Mouse (Mus musculus): ENCODE results near the gene Cav1. TPM values are rescaled to one million over a fixed set of nuclear protein-coding genes. Genes with fewer than 3 reads are reported as not detected.

Cav1 gene
- total RNA-seq (2021), result 100 to 1,000 TPM; 462 to 484 TPM

DNA sequence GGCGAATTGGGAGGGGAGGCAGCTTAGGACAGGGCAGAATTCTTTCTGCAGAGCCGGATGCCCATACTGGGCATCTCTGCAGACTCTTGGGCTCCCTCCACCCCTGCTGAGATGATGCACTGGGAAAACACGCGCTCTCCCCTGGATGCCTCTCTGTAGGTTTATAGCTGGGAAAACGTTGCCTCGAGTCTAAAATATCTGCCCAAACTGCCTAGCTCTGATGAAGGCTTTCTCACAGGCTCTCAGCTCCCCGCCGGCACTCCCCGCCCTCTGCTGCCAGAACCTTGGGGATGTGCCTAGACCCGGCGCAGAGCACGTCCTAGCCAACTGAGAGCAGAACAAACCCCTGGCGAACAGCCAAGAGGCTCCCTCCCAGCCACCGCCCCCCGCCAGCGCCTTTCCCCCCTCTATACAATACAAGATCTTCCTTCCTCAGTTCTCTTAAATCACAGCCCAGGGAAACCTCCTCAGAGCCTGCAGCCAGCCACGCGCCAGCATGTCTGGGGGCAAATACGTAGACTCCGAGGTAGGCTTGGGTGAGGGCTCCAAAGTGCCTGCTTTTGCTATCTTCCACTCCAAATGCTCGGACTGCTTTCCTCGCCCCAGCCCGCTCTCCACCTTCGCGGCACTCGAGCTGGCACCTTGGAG, at the start of gene Cav1:
Gene Cav1 (plus strand): TSS at position 382 of the 648 bp plus-strand sequence.
- peak; percentile 86 for DNase-seq

GRCm38 (mm10) chr6:17258142-17258541, 48.0 kb upstream of the Cav1 start:
- no peak for DNase-seq

DNA sequence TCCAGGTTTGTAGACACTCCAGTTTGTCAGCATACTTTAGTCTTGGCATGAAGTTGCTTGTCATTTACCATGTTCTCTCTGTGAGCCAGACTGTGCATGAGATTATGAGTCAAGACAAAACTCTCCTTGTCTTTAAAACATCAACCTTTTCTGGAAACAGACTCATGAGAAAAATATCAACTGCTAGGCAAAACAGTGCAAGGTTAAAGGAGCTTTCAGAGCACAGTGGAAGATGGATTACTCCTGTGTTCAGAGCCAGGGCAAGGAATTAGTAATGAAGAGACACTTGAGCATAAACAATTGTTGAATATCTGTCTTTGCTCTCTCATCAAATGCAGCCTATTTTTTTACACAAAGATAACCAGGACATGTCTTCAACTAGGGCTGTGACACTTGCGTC, 47.2 kb upstream of the Cav1 start:
- no peak for DNase-seq

- DNase-seq, result no peak
Measured at GRCm38 (mm10) chr6:17262786-17263185, 43.3 kb upstream of the Cav1 start.

DNA sequence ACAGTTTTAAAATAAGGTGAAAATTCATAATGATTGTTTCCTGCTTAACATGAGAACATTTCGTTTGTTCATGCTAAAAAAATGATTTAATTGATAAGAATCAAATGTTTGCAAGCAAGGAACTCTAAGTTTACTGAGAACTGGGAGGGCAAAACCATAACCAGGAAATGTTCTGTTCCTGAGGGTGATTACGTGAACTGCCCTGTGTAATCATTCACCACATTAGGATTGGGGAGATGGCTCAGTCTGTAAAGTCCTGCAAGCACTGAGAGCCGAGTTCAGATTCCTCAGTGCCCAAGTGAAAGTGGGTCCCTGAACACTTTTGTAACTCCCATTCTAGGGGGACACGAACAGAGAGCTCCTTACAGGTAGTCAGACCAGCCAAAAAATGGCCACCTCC, 41.1 kb upstream of the Cav1 start:
- DNase-seq, result no peak

DNA sequence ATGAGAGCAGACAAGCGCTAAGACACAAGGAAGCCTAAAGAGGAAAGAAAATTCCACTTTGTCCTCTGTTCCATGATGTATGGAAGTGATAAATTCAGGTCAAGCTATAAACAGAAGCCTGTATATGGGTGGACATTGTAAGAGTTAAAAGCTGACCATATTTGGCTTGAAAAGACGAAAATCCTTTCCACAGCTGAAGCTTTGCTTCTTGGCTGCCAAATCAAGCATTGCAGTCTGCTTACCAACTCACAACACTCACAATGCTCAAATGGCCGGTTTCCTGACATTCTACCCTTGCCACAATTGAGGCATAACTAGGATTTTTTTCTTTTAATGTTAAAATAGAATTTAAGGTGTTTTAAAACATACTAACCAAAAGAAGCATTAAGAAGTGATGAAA, 39.7 kb upstream of the Cav1 start:
- no peak for DNase-seq

DNA sequence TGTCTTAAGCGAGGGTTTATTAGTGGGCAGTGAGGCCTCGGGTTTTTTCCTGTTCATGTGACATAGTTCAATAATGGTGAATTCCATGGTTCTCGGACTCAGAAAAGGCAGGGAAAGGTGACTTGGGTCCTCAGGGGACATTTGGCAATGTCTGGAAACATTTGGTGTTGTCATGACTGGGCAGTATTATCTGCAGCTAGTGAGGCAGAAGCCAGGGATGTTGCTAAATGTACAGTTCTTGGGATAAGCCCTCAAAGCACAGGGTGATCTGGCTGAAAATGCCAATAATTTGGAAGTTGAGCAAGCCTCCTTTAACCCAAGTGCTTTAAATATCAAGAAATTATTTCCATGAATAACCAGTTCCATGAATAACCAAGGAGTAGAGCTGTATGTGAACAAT, 27.8 kb upstream of the Cav1 start:
- no peak for DNase-seq

GRCm38 (mm10) chr6:17280939-17281756, 25.0 kb upstream of the Cav1 start, which contains the start of gene Cav2:
Cav2 (plus strand) TSS chr6:17281185.
- DNase-seq, result peak; percentile 85

DNA sequence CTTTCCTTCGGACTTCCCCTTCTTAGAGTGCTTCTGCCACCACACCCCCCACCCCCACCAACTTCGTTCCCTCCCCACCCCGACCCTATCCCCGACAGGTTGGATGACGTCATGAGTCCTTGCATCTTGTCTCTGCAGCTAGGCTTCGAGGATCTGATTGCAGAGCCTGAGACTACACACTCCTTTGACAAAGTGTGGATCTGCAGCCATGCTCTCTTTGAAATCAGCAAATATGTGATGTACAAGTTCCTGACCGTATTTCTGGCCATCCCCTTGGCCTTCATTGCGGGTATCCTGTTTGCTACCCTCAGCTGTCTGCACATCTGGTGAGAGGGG, 24.4 kb upstream of the Cav1 start:
- DNase-seq, result peak; percentile 10

DNA sequence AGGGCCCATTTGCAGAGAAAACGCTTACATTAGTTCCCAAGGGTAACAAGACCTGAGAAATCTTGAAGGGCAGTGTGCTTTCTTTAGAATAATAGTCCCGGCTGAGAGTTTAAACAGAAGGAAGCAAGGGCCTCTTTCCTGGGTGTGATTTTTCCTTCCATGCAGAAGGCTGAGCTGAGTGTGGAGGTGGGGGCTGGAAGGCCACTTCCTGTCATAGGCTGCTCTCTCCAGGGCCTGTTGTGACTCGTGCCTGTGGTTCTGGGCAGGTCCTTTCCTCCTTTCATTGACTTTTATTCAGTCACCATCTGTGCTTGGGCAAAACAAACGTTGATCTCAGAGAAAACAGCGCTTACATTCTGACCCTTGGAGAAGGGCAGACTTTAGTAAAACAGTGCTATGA, 24.0 kb upstream of the Cav1 start:
- peak; percentile 35 for DNase-seq

DNA sequence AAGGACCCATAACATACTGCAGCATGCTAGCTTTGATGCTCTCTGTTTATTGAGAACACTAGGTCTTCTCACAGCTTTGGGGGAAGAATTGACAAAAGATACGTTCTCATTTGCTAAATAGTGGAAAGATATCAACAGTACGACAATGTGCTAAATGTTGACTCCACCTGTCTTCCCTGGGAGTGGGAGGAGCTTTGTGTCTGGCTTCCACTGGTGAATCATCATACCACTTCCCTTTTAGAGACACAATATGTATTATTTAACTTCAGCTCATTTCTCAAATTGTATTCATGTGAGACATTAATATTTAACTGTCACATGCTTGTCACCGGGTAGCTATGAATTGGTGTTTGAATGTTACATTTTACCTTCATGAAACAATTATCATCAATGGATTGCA, 22.3 kb upstream of the Cav1 start:
- DNase-seq, result no peak

- DNase-seq, result no peak
Measured at GRCm38 (mm10) chr6:17286381-17286780, 19.8 kb upstream of the Cav1 start.

- DNase-seq, result no peak
Measured at GRCm38 (mm10) chr6:17295116-17295515, 11.0 kb upstream of the Cav1 start.

- DNase-seq, result peak; percentile 36
Measured at GRCm38 (mm10) chr6:17306602-17307325, 629 bp downstream of the Cav1 start.

DNA sequence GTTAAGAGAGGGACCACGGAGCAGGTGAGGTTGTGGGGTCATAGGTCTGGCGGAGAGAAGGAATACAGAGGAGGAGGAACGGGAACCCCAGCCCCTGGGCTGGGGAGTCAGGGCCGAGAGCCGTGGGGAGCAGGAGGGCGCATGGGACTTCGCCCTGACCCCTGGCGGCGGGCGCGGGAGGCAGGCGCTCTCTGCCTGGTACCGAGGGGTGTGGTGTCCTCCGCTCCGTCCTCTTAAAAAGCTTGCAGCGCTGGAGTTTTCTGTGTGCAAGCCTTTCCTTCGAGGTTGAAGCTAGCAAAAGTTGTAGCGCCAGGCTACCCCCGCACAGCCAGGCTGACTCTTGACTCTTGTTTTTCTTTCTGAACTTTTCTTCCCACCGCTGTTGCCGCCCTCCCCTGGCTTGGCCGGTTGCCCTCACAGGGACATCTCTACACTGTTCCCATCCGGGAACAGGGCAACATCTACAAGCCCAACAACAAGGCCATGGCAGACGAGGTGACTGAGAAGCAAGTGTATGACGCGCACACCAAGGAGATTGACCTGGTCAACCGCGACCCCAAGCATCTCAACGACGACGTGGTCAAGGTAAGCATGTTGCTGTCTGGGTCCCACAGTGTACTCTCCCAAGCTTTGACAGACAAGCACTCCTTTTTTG, 1.5 kb downstream of the Cav1 start:
- DNase-seq, result peak; percentile 86

DNA sequence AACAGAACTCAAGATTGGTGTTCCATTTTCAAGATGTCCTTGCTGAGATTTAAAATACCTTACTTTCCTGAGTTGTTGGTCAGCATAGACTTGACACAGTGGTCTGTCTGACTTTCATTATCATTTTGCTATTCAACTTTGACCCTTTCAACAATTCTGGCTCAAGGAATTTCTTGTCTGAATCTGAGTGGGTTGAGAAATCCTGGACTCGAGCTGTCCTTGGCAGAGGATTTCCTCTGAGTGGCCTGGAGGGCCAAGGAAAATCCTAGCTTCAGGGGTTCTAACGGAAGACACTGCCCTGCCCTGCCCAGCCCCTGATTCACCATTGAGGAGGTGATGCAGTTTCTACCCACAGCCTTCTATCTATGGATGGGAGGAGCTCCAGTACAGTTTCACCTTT, 2.5 kb downstream of the Cav1 start:
- DNase-seq, result no peak

DNA sequence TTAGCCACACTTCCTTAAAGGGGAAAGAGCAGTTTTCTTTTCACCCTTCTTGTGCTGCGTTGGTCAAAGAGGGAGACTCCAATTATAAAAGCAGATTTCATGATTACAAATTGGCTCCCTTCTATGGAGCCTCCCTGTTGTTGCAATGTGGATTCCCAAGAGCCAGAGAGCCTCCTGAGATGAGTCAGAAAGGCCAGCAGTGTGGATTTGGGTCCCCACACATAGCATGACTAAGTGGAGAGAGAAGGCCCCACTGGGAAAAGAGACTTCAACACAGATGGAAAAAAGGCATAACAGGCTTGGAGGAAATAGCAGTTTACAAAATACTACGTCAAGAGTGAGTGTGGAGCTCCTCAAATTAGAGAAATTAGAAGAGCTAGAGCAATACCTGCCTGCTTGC, 3.1 kb downstream of the Cav1 start:
- DNase-seq, result no peak

DNA sequence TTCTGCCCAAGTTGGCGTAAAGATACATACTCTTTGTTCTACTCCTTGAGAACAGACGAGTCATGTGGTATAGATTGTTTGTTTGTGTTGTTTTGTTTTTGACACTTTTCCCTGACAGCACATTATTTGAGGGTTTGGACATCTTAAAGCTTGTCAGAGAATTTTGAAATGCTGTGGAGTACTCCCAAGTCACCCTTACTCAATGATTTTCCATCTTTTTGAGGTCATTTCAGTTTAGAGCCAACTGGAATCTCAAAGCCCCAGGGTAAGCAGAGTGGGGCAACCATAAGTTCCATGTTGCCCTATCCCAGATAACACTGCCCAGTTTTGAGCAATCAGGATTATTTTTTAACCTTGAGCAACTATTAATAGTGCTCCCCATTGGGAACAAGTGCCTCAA, 8.1 kb downstream of the Cav1 start:
- DNase-seq, result no peak

DNA sequence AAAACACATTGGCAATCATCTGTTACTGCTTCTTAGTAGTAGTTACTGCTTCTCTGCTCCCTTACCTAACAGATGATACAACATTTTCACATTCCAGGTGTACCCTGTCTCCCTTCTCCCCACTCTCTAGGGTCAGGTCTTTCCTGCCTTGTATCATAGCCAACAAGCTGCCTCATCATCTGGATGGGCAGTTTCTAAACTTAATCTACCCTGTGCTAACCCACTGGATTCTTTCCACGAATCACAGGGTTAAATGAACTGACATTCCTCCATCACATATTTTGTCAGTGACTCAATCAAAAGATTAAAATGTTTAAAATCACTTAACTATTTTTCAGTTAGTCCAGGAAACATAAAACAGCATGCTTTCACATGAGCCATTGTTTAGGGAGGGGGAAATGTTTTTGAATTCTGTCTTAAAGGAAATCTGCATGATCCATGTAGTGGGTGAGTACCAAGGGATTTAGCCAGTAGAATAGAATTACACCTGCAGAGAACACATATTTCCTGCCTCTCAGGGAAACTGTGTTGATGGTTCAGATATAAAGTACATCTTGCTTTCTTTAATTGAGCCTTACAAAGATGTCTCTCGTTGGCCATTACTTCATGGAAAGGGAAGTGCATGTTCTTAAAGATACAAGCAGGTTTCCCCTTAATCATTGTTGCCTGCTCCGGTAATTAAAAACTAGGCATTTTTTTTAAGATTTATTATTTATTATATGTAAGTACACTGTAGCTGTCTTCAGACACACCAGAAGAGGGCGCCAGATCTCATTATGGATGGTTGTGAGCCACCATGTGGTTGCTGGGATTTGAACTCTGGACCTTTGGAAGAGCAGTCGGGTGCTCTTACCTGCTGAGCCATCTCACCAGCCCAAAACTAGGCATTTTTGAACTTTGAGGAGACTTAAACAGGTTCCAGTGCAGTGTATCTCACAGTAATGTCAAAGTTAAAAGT, 8.8 kb downstream of the Cav1 start:
- DNase-seq, result no peak

- DNase-seq, result no peak
Measured at GRCm38 (mm10) chr6:17316294-17317166, 10.4 kb downstream of the Cav1 start.

- no peak for DNase-seq
Measured at GRCm38 (mm10) chr6:17317167-17317524, 11.0 kb downstream of the Cav1 start.
